Mouse (Mus musculus): Measurements from ENCODE around the gene Olfr15. TPM values are rescaled to one million over a fixed set of nuclear protein-coding genes. Genes with fewer than 3 reads are reported as not detected.
A peak's percentile ranks its signal among the peaks of the same experiment; 100 is the strongest.

The Olfr15 gene
- polyA plus RNA-seq, 1 experiment from 2014 or later, result not detected

DNA sequence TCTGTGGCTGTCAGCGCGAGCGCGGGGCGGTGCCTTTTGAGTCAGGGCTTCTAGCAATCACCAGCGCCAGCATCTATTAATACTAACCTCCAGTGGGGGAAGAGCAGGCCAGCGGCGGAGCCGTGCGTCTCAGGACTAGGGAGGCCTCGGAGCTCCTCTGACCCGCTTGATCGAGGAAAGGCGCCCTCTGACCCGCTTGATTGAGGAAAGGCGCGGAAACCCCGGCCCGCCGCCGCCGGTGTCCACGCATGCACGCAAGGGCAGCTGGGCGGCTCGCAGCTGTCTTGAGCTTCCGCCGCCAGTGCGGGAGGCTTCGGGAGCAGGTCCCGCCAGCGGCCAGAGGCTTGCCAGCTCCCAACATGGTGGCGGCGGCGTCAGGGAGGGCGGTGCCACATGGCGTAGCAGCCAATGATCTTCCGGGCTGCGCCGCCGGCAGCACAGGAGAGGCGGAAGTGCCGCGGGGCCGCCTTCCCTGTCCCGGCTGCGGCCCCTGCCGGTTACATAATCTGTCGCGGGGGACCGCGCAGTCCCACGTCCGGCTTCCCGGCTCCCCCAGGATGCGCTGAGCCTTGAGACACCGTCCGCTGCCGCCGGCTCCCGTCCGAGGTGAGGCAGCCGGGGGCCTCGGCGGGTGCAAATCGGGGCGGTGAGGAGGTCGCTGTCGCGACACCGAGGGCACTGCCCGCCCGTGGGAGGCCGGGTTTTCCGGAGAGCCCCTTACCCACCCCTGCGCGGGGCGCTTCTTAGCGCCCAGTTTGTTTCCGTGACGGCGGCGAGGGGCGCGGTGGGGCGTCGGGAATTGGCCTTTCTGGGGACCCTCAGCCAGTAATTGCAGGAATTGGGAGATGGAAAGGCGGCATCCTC lies 53.8 kb downstream of the Olfr15 start, which contains the start of the genes Zfp597 and Gm20695:
Gene Zfp597, minus strand, starts transcription at position 361 of the 864 bp plus-strand sequence.
Gene Gm20695, plus strand, starts transcription at position 448 of the 864 bp plus-strand sequence.
- Histone ChIP-seq H3K36me3 (no peaks in the 10 kb centered on the region), H3K4me1 (replicated peaks) (peaks cover 10% of the 10 kb centered on the region), H3K4me2 (replicated peaks) (peak within 1 kb of the TSS; percentile 63), H3K27me3 (replicated peaks) (no peaks in the 10 kb centered on the region), H3K27ac (peak within 1 kb of the TSS; percentile 89), H3K9ac (peak within 1 kb of the TSS; percentile 87), H3K4me3 (replicated peaks) (peak within 1 kb of the TSS; percentile 87), H3K9me3 (no peaks in the 10 kb centered on the region)
- peak; percentile 100 for ATAC-seq
- WGBS, result under 1% methylated on average over 88 of the region's 88 CpGs

DNA sequence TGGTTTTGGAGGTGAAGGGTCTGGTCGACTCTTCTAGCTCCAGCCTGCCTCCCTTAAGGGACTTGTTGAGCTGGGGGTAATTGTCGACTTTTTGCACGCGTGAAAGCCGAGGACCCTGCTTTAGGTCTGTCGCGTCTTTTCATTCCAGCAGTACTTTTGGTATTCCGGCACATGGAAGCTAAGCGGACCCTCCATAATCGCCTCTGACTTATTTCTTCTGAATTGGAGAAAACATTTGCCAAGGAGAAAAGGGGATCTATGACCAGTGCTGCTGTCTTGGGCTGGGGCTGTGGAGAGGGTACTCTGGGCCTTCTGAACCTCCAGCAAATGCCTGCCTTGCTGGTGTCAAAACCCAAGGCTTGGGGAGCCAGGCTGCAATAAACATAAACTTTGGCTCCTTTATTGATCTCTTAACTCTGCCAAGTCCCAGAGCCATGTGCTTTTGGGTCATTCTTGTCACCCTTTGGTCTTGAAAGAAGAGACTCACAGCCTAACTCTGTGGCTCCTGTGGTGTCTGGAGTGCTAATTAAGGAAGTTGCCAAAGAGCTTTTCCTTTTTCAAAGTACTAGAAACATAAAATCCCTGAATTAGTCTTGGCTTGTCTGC lies 54.5 kb downstream of the Olfr15 start:
- no peaks in the 10 kb centered on the region for H3K9me3 ChIP-seq
- WGBS, result 2% methylated on average over 10 of the region's 10 CpGs
- peak overlapping the region; percentile 87 for H3K4me3 ChIP-seq (replicated peaks)
- H3K27me3 ChIP-seq (replicated peaks), result no peaks in the 10 kb centered on the region
- ATAC-seq, result no peak; the same call in 1 of the 2 replicates
- no peaks in the 10 kb centered on the region for H3K36me3 ChIP-seq
- peak overlapping the region; percentile 63 for H3K4me2 ChIP-seq (replicated peaks)
- peak overlapping the region; percentile 89 for H3K27ac ChIP-seq
- peaks cover 10% of the 10 kb centered on the region for H3K4me1 ChIP-seq (replicated peaks)
- H3K9ac ChIP-seq, result peak overlapping the region; percentile 87

DNA sequence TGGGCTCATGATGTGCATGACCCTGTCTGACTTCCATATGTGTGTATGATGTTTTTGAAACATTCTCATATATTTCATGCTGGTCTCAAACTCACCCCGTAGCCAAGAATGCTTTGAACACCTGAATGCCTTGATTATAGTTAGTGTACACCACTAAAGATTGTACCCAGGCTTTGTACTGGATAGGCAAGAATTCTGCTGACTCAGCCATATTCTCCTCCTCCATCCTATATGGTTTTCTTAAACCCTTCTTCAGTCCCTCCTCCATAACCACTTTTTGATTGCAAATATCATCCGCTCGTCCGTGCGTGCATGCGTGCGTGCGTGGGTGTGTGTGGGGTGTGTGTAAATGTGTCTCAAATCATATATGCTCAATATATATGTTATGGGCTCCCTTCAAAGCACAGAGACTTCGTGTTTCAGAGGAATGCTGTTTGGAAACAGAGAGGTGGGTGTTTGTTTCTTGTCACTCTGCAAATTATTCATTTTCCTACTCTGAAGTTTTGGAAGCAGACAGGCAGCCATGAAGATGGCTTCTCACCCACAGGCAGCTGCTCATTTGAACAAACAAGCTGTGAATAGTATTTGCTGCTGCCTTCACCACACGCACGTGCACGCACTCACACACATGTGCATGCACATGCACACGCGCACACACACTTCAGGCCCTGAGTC lies 61.1 kb downstream of the Olfr15 start:
- H3K36me3 ChIP-seq, result 0 out of 2 replicates have a peak, but pooled peaks cover 2% of the 10 kb centered on the region
- no peak overlapping the region for H3K27ac ChIP-seq
- H3K4me2 ChIP-seq (replicated peaks), result no peak overlapping the region
- H3K4me1 ChIP-seq (replicated peaks), result 0 out of 2 replicates have a peak, but pooled peaks cover 3% of the 10 kb centered on the region
- no peaks in the 10 kb centered on the region for H3K27me3 ChIP-seq (replicated peaks)
- WGBS, result 93% methylated on average over 14 of the region's 14 CpGs
- no peak overlapping the region for H3K4me3 ChIP-seq (replicated peaks)
- H3K9ac ChIP-seq, result no peak overlapping the region
- no peaks in the 10 kb centered on the region for H3K9me3 ChIP-seq
- ATAC-seq, result no peak

DNA sequence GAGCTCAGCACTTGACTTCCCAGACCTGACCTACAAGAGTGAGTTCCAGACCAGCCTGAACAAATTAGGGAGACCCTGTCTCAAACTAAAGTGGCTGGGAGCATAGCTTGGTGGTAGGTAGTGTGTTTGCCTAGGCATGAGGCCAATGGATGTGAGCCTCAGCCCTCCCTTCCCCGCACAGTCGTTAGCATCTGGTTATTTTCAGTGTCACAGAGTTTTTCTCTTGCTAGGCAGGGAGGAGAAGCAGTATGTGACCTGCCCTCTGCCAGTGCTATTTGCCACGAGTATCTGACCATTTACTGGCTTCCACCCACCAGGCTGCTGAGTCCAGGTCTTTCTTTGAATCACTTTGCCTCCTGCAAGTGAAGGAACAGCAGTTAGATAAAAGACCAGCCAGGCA lies 63.1 kb downstream of the Olfr15 start:
- Histone ChIP-seq H3K9me3 (no peaks in the 10 kb centered on the region), H3K9ac (no peak overlapping the region), H3K4me3 (replicated peaks) (no peak overlapping the region), H3K27ac (no peak overlapping the region), H3K27me3 (replicated peaks) (no peaks in the 10 kb centered on the region), H3K36me3 (peaks cover 15% of the 10 kb centered on the region), H3K4me1 (replicated peaks) (0 out of 2 replicates have a peak, but pooled peaks cover 3% of the 10 kb centered on the region), H3K4me2 (replicated peaks) (no peak overlapping the region)
- WGBS, result 42% methylated on average over 3 of the region's 3 CpGs
- ATAC-seq, result no peak

Other genes with a start within 250 kb of the Olfr15 start
- gene Olfr161, start 239.8 kb upstream of the Olfr15 start, polyA plus RNA-seq (2015; fragmentation: Nextera tagmentation; extraction: Ambion mirVana), result not detected in 2 replicates
- 0.19 TPM in 1 of 2 replicates, not detected in the other for gene Mefv, start 112.8 kb upstream of the Olfr15 start, polyA plus RNA-seq (2015; fragmentation: Nextera tagmentation; extraction: Ambion mirVana)
- 38.6 and 40.1 TPM in 2 replicates for gene Zfp263, start 86.8 kb upstream of the Olfr15 start, polyA plus RNA-seq (2015; fragmentation: Nextera tagmentation; extraction: Ambion mirVana)
- 1.0 TPM in 2 replicates for gene Zfp174, start 16.4 kb downstream of the Olfr15 start, polyA plus RNA-seq (2015; fragmentation: Nextera tagmentation; extraction: Ambion mirVana)
- 38.4 and 42.6 TPM in 2 replicates for gene Naa60, start 41.5 kb downstream of the Olfr15 start, polyA plus RNA-seq (2015; fragmentation: Nextera tagmentation; extraction: Ambion mirVana)
- gene Zfp597, start 53.7 kb downstream of the Olfr15 start, polyA plus RNA-seq (2015; fragmentation: Nextera tagmentation; extraction: Ambion mirVana), result 4.2 and 5.1 TPM in 2 replicates
- gene Gm20695, start 53.8 kb downstream of the Olfr15 start, polyA plus RNA-seq (2015; fragmentation: Nextera tagmentation; extraction: Ambion mirVana), result 1.2 and 1.6 TPM in 2 replicates
- 5.0 and 6.2 TPM in 2 replicates for gene 1700037C18Rik, start 77.8 kb downstream of the Olfr15 start, polyA plus RNA-seq (2015; fragmentation: Nextera tagmentation; extraction: Ambion mirVana)
- 18.1 and 21.5 TPM in 2 replicates for gene Cluap1, start 77.9 kb downstream of the Olfr15 start, polyA plus RNA-seq (2015; fragmentation: Nextera tagmentation; extraction: Ambion mirVana)
- gene Nlrc3, start 145.8 kb downstream of the Olfr15 start, polyA plus RNA-seq (2015; fragmentation: Nextera tagmentation; extraction: Ambion mirVana), result 1.00 and 1.0 TPM in 2 replicates
- gene Slx4, start 172.9 kb downstream of the Olfr15 start, polyA plus RNA-seq (2015; fragmentation: Nextera tagmentation; extraction: Ambion mirVana), result 12.5 and 15.1 TPM in 2 replicates
- 2.7 and 2.9 TPM in 2 replicates for gene Dnase1, start 206.1 kb downstream of the Olfr15 start, polyA plus RNA-seq (2015; fragmentation: Nextera tagmentation; extraction: Ambion mirVana)
- 115 and 116 TPM in 2 replicates for gene Trap1, start 246.9 kb downstream of the Olfr15 start, polyA plus RNA-seq (2015; fragmentation: Nextera tagmentation; extraction: Ambion mirVana)

All from intestine, embryonic 15.5 days (tissue).